Mouse (Mus musculus) urinary bladder, adult 2 months (tissue): ENCODE measurements around the gene Mn1. TPM values are rescaled to one million over a fixed set of nuclear protein-coding genes. Genes with fewer than 3 reads are reported as not detected.

Experiments
- DNase-seq: peaks from one replicate; pipeline ENCODE4 v3.0.0; 2022; ENCODE audit warnings: low spot score
- polyA plus RNA-seq: library from polyadenylated mRNA; depleted of rRNA; stranded (reverse); fragments of >200 nt; gene quantifications from 2 replicates; pipeline ENCODE4 v1.2.3, GENCODE M21; 2012

The Mn1 gene
- polyA plus RNA-seq, 1 experiment: 4.9 TPM

DNA sequence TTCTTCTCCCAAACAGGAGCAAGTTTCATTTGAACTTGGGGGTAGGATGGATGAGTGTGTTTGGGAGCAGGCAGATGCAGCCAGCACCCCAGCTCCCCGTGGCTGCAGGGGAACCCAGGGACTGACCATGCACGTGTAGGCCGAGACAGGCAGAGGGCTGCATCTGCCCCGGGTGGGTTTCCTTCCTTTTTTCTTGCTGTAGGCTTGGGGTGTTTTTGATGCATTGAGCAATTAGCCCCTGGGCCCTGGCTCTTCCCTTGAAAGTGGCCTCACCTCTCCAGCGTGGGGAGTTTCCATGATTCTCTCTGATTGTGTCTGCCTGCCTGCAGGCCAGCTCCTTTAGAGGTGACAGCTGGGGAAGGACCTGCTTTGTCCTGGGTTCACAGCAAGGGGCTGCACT is 15.7 kb downstream of the Mn1 start:
- no peak for DNase-seq

DNA sequence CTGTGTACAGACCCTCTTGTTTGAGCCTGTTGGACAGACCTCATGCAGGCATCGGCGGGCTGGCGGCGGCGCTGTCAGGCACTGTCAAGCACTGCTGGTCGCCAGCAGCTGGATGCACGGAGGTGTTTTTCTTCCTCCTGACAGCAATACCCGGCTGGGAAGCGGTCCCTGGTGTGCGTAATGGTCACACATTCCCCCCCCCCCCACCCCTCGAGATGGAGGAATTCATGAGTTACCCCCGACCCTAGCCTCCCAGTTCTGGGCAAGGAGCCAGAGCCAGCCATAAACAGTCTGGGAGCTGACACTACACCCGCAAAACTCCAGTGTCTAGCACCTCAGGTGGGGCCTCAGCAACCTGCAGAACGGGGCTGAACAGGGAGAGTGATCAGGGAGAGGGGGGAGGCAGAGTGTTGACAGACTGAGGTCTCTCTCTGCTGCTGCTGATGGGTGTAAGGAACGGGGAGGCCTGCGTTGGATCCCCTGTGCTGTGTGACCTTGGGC is 17.2 kb downstream of the Mn1 start:
- DNase-seq: no peak

DNA sequence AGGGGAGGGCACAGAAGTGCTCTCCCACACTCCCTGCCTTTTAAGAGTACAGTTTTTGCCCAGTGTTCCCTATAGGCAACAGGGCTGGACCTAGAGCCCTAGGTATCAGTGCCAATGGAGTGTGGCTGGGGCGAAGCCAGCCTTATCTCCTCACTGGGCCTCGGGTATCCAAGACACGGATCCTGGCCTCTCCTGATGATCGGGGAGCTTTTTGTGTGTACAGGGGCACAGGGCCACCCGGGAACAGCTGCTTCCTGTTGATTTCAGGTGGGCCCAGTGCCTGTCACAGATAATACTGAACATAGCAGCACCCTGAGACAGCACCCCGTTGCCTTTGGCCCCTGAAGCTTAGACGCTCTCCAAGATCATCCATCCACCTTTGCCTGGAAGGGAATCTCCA is 19.1 kb downstream of the Mn1 start:
- DNase-seq: no peak

DNA sequence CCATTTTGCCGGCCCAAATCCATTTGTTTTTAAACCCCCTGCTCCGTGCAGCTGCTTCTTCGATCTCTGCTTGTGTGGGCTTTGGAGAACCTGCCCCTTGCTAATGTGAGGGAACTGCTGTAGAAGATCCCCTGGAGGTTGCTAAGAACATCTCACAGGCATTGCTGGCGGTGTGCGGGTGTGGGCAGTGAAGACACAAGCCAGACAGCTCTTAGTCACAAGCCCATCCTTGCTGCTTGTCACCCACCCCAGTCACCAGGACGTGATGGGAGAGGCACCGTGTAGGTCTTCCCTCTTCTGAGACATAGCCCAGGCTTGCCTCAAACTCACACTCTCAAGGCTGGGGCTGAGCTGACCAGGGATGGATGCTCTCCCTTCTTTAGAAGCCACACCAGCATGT is 20.0 kb downstream of the Mn1 start:
- DNase-seq: no peak

DNA sequence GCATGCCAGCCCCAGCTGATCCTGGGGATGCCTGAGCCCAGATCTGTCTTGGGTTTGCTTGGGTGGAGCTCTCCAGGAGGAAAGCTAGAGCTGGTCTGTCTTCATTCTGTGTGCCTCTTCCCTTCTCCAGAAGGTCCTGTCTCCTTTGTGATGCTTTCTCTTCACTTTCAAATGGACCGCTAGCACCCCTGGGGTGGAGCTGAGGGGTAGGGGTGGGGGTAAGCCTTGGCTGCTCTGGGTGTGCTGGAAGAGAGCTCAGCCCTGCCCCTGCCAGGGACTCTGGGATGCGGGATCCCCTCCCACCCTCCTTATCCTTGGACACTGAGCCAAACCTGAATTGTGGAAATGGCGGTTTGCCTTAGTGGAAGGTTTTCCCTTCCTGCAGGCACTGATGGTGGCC is 21.2 kb downstream of the Mn1 start:
- no peak for DNase-seq

DNA sequence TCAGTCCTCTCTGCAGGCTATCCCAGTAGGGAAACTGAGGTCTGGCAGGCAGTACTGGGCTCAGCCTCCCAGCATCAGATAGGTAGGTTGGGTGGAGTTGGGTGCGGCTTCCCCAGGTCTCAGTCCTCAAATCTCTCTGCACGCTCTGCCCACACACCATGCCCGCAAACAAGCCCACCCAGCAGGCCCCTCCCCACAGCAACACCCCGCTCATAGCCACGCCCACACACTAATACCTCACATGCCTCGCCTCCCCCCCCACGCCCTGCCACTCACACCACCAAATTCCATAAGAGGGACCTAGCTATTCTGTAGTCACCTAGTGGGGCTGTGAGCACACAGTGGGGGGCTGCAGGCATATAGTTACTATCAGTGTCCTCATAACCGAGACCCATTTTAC is 21.7 kb downstream of the Mn1 start:
- DNase-seq: no peak

DNA sequence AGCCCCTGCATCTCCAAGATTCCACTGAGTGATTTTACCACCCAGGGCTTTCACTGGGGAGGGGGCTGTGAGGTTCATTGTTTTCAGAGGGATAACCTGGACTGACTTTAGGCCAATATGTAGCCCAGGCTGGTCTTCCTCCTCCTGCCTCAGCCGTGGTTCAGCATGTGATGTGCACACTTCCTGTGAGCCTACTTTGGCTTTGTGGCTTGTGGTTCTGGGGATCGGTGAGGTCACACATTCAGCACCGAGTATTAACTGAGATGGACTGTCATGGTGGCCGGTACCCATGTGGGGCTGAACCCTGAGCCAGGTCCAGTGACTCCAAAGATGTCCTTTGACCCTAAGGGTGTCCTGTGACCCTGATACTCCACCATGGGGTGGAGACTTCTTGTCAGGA is 23.1 kb downstream of the Mn1 start:
- DNase-seq: no peak

DNA sequence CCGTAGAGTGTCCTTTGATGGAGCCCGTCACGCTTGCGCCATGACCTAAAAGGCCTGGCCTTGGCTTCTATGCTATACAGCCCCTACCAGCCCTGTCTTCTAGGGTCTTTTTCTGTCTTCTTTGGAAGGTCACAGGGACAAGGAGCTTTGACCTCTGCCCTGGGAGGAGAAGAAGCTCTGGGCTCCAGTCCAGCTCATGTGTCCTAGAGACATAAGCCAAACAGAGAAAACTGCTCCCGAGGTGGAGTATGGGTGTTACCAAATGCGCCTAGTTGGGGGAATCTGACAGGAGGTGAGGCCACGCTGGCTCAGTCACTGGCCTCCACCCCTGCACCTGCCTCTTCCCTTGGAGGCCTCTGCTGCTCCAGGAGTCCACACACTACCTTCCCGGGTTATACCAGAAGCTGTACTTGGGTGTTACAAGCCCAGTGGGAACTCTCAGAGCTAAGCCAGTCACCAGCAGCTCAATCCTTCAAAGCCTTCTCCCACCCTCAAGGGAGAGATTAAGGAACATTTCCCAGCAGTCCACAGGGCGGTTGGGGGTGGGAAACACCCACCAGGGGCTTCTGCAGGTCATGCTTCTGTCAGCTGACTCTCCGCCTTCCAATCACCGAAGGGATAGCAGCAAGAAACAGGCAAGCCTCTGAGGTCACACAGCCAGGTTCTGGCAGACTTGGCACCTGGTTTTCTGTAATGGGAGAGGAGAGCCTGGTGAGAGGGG is 25.1 kb downstream of the Mn1 start:
- DNase-seq: no peak

DNA sequence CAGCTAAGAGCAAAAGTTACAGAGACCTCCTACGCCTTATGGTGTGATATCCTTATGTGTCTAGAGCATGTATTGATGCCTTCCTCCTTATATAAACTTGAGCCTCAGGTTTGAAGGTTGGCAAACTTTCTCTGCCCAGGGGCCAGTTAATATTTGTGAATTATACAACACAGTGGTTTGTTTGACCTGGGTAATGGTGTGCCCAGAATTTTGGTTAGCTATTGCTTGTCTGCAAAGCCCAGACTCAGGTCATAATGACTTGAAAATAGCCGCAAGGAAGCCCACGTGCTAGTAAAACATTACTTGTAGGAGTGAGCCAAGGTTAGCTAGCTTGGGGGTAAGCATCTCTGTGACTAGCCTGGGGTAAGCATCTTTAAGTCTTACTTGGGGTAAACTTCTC is 26.5 kb downstream of the Mn1 start:
- no peak for DNase-seq

DNA sequence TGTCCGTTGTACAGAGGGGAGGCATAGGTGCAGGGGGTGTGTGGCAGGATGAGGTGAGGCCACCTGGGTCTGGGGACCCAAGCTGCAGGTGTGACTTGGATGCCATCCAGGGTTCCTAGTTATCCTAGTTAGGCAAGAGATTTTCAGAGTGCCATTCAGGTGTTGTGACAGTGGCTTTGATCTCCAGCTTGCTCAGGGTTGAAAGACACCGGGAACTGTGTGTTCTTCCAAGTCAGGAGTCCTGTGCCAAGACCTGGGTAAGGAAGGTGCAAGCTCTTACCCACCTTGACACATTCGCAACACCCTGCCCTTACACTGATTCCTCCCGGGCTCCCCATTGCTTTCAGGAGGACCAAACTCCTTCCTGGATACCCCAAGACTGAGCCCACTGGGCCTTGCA is 27.2 kb downstream of the Mn1 start:
- DNase-seq: no peak

DNA sequence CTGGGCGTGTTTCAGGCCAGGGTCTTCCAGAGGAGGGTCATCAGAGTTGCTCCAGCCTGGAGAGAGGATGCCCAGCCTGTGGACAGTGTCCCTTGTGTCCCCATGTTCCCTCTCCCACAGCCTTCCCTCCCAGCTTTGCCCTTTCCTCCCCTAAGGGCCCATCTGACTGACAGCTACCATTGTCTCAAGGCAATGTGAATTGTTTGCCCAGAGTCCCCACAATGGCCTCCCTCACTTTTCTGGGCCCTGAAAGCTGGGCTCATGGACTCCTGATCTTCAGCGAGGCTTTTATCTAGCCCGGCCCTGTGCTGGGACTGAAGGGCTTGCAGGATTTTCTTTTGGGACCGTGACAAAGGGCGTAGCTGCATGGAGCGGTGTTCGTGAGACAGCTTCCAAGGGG is 29.5 kb downstream of the Mn1 start:
- no peak for DNase-seq

DNA sequence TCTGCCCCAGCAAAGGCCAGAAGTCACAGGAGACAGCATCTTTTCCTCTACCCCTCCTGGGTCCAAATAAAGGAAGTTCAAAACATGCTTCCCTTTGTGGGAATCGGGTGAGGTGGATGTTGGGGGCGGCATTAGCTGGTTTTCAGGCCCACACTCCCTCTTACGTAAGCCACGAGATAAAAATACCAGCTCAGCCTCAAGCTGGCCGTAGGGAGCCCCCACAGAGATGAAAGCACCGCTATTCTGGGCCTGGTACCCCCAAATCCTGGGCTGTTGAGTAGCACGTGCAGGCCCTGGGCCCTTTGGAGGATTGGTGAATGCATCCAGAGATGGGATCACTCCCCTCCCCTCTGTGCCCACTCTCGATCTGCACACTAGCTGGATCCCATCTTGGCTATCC is 32.5 kb downstream of the Mn1 start:
- no peak for DNase-seq

DNA sequence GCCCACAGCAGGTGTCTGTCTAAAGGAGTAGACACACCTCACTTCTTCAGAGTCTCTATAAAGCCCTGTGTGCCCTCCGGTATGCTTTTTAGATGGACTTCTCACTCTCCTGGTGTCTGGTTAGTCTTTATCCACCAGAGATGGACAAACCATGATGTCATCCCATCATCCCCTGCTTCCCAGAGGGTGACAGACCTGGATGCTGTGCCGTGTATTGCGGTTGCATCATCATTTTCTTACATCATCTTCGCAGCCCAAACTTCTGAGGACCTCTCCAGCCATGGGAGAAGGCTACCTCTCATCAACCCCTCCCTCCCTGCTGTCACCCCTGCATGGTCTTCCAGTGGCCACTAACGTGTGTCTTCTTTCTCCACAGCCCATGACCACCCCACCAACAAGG is 37.1 kb downstream of the Mn1 start:
- no peak for DNase-seq

DNA sequence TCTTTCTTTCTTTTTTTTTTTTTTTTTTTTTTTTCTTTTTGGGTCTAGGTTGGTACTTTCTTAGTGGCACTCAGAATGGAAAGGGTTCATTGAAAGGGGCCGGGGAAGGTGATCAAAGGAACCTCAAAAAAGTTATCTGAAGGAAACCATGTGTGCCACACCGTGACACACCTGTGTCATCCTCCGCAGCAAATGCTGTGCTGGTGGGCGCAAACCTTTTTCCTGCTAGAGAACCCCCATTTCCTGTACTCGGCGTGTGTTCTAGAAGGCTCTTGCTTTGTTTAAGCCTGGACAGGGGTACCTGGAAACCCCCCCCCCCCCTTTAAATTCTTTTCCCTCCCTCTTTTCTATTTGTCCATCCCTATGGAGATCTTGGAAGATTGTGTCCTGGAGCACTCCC is 37.7 kb downstream of the Mn1 start:
- no peak for DNase-seq

DNA sequence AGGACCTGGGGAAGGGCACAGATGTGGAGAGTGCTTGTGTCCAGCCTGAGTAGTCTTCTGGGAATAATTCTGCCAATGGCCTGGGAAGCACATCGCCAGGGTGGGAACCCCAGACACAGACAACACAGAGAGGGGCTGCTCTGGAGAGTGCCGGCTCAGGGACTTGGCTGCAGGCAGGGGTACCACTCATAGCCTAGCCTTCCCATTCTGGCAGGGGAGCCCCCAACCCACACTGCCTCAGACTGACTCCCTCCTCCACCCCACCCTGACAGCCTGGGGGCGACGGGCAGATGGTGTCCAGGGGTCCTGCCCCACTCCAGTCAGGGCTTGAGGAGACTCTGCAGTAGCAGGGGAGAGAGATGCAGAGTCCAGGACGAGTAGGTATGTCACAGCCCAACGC is 41.5 kb downstream of the Mn1 start:
- DNase-seq: no peak

DNA sequence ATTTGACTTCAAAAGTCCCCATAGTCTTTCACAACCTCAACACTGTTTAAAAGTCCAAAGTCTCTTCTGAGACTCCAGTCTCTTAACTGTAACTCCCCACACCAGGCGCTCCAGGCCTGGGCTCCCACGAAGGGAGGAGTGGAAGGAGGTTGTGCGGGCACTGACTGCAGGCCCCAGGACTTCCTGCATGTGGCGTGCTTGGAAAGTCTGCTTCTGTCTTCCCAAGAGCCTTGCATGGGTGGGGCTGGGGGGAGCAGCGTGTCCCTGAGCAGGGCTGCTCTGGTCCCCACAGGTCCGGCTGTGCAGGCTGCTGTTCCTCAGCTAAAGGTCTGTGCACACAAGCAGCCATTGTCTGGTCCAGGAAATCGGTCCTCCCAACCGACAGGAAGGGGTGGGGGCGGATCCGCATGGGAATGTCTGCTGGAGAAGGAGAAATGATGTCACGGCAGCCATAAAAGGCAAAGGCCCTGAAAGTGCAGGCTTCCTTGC is 48.7 kb downstream of the Mn1 start:
- DNase-seq: no peak

DNA sequence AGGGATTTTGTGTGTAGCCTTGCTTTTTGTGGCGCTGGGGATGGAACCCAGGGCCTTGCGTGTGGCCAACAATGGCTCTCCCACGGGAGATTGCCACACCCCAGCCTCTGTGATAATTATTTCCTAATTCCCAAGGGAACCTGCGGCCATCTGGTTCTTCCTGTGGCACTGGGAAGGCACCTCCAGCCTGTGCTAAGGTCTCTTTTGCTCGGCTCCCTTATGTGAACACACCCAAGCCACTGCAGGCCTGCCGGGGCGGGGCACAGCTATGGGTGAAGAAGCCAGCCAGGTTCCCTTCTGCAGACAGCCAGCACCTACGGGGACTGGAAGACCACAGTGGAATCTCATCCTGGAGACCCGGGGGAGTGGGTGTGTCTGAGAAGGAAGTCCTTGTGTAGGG is 49.3 kb downstream of the Mn1 start:
- no peak for DNase-seq

DNA sequence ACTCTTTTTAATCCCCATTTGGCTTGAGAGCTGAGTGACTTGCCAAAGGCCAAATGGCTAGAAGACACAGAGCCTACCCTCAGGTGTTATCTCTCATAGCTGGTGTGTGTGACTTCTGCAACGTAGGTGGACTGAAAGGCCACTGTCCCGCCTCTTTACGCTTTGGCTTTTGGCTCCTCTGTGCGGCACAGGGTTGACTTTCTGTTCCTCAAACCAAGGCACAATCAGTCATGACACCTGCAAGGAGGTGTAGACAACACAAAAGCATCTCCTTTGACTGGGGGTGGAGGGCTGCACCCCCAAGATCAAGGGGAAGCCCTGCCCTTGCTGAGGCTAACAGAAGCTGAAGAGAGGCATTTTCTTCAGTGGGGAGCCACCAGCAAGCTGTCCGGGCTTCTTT is 50.5 kb downstream of the Mn1 start:
- DNase-seq: no peak

DNA sequence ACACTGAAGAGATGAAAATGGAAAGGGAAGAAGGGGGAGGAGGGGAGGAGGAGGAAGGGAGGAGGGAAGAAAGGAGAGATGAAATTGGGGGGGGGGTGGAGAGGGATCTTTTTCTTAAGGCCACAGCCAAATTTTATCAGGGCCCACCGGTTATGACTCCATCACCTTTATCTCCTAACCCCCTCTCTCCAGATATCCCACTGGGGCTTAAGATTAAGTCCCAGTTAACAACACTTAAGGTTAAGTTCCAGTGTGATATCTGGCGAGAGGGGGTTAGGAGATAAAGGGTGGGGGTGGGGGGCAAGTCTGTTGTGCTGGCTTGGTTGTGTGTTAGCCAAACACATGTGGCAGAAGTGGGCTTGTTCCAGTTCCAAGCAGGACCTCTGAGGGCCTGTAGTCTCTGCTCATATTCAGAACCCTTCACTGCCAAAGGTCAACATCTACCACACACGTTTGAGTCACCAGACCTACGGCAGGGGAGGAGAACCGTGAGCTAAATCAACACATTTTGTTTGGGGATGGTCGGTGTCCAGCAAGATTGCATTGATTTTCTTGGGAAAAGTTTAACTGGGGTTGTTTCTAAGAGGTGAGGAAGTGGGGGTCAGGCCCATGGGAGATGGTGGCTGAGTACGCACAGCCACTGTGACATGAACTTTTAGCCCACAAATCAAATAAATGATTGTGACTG is 52.2 kb downstream of the Mn1 start:
- no peak for DNase-seq

DNA sequence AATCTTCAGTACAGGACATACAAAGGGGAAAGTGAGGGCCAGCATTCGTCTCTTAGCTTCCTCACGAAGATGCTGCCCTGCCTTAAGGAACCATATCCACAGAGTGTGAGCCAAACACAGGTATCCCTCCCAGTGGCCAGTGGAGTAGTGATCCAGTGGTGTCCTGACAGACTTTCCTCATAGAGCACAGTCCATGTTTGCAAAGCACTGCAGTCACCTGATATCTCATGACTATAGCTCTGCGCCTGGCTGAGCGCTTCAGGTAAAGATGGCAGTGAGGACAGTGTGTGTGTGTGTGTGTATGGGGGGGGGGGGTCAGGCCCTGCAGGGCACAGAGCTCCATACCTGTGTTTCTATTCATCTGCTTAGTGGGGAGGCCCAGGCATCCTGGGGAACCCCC is 53.7 kb downstream of the Mn1 start:
- no peak for DNase-seq

DNA sequence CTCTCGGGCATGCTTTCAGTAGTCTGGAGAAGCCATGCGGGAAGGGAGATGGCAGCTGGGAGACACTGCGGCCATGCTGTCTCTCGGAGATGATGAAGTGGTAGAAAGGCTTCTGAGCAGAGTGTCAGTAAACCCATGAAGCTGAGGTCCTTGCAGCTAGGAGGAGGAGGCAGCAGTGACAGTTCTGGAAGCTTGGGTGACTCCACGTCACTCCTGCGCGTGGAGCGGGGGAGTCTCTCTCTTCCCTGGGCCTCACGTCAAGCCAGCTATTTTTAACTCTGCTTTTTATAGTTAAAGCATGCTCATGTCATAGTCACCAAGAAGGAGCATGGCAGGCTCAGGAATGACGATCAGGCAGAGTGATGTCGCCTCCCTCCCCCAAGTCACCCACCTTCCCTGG is 56.3 kb downstream of the Mn1 start:
- no peak for DNase-seq

DNA sequence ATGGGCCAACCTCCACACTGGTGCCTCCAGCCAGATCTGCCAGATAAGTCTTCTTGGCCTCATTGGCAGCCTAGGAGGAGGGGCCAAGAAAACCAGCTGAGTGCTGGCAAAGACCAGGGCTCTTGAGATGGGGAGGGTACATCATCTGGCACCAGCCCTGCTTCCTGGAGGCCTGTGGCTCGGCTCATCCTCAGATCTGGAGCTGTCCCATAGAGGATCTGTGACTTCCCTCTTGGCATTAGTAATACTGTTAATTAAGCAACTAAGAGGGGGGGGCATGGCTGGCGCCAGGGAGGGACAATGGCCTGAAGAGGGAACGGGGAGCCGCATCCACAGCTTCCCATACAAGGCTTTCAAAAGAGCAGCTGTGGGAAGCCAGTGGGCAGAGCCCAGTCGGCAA is 58.6 kb downstream of the Mn1 start:
- DNase-seq: no peak

DNA sequence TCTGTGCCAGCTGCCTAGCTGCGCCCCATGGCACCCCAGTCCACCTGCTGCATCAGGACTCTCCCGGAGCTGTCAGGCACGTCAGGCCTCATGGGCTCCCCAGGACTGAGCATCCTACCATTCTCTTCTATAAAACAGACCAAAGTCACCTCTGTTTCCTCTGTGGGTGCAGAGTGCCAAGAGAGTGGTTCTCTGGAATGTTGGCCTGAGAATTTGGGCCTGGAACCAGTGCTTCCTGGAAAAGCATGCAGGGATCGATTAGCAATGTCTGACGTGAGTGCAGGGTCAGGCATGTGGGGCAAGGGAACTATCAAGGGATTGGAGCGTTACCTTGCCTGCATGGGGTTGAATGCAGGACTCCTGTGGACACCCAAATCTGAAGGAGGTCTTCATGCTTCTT is 59.0 kb downstream of the Mn1 start:
- no peak for DNase-seq

DNA sequence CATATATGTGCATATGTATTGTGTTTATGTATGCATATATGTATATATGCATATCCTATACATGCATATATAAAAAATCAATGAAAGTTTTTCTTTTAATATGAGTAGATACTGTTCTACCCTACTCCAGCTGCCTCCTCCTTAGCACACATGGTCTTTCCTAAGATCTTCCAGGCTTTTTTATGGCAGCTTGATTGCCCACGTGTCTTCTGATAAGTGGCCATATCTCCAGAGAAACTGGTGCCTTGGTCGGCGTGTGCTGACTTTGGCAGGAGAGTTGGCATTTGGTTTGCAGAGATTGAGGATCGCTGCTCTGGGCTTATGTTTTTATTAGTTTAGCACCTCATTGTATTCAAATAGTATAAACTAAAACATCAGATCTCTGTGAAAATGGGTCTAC is 68.7 kb downstream of the Mn1 start:
- DNase-seq: no peak
